Mouse (Mus musculus): ENCODE measurements around the gene Slit3. TPM values are rescaled to one million over a fixed set of nuclear protein-coding genes. Genes with fewer than 3 reads are reported as not detected.

The Slit3 gene
- total and polyA plus RNA-seq, 2 experiments from 2014 or later = 6.7 to 23.7 TPM

DNA sequence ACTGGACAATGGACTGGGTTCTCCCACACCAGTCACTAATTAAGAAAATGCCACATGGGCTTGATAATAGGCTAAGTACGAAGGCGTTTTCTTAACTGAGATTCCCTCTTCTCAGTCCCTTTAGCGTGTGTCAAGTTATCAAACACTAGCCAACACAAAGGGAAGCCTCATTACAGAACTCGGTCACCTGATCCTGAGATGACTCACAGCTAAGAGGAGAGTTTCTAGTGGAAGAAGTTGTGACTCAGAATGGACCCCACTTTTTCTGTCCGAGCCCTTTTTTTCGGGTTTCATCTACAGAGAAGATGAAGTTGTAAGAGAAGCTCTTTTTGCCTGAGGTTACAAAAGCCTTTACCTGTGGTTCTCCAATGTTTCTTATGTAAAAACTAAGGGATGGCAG lies 38.0 kb upstream of the Slit3 start:
- H3K27me3 ChIP-seq (ENCODE audit: control insufficient read depth, insufficient read depth, low read length) = no peaks in the 10 kb centered on the region
- H3K9me3 ChIP-seq (replicated peaks; ENCODE audit: control insufficient read depth, low read length) = no peaks in the 10 kb centered on the region
- no peak overlapping the region for H3K9ac ChIP-seq (replicated peaks; ENCODE audit: low read depth, low read length)
- no peak overlapping the region for H3K4me2 ChIP-seq (ENCODE audit: low read depth, low read length)
- TF ChIP-seq CTCF (IDR thresholded peaks at IDR 0.05; ENCODE audit: low read depth) (no peak), EP300 (IDR thresholded peaks at IDR 0.05; ENCODE audit: low read depth) (no peak)
- DNase-seq (ENCODE audit: low spot score) (no peak), ATAC-seq (ENCODE audit: insufficient read depth, low read depth) (no peak)
- no peak overlapping the region for H3K4me3 ChIP-seq (ENCODE audit: low read depth, low read length)
- no peak overlapping the region for H3K27ac ChIP-seq (ENCODE audit: low read depth)
- no peaks in the 10 kb centered on the region for H3K36me3 ChIP-seq (replicated peaks; ENCODE audit: control insufficient read depth, insufficient read depth, low read length)
- WGBS = 58% methylated on average over 6 of the region's 6 CpGs
- H3K4me1 ChIP-seq (ENCODE audit: control insufficient read depth, insufficient read depth) = no peaks in the 10 kb centered on the region

DNA sequence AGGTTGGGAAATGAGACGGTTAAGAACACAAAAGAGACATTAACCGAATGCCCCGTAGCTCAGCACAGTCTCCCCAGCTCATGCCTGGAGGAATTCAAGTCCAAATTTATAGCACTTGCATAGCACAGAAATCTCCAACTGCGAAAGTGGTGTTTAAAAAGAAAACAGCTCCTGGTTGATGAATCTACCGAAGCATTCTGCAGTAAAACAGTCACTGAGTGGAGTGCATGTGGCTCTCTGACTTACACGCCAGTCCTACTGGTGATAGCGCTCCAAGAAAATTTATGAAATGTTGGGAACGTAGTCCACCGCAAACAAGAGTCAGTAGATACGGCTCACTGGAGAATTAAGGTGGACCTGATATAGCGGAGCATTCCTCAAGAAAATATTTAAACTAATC lies 35.7 kb upstream of the Slit3 start:
- no peak overlapping the region for H3K27ac ChIP-seq (ENCODE audit: low read depth)
- TF ChIP-seq CTCF (IDR thresholded peaks at IDR 0.05; ENCODE audit: low read depth) = no peak
- no peak for TF ChIP-seq EP300 (IDR thresholded peaks at IDR 0.05; ENCODE audit: low read depth)
- no peaks in the 10 kb centered on the region for H3K36me3 ChIP-seq (replicated peaks; ENCODE audit: control insufficient read depth, insufficient read depth, low read length)
- H3K9me3 ChIP-seq (replicated peaks; ENCODE audit: control insufficient read depth, low read length) = no peaks in the 10 kb centered on the region
- 67% methylated on average over 11 of the region's 11 CpGs for WGBS
- ATAC-seq (ENCODE audit: insufficient read depth, low read depth) = no peak
- H3K4me1 ChIP-seq (ENCODE audit: control insufficient read depth, insufficient read depth) = no peaks in the 10 kb centered on the region
- H3K9ac ChIP-seq (replicated peaks; ENCODE audit: low read depth, low read length) = no peak overlapping the region
- no peak for DNase-seq (ENCODE audit: low spot score)
- no peak overlapping the region for H3K4me3 ChIP-seq (ENCODE audit: low read depth, low read length)
- H3K27me3 ChIP-seq (ENCODE audit: control insufficient read depth, insufficient read depth, low read length) = no peaks in the 10 kb centered on the region
- H3K4me2 ChIP-seq (ENCODE audit: low read depth, low read length) = no peak overlapping the region

DNA sequence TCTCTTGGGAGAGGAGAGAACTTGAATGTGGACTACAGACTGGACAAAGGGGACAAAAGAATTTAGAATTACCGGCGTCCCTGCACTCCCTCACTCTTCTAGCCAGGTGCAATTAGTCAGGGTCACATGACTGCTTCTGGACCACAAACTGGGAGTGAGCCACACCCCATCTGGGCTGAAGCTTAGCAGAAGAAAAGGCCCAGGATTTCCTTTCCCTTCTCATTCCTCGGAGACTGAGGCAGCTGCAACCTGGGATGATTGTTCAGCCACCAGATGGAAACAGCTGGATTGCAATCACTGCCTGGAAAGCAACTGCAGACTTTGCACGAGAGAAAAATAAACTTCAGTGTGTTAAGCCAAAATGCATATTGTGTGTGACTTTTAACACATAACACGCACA lies 35.0 kb upstream of the Slit3 start:
- TF ChIP-seq CTCF (IDR thresholded peaks at IDR 0.05; ENCODE audit: low read depth) = no peak
- TF ChIP-seq EP300 (IDR thresholded peaks at IDR 0.05; ENCODE audit: low read depth) = no peak
- Histone ChIP-seq H3K4me1 (ENCODE audit: control insufficient read depth, insufficient read depth) (no peaks in the 10 kb centered on the region), H3K27ac (ENCODE audit: low read depth) (no peak overlapping the region), H3K4me3 (ENCODE audit: low read depth, low read length) (no peak overlapping the region), H3K36me3 (replicated peaks; ENCODE audit: control insufficient read depth, insufficient read depth, low read length) (no peaks in the 10 kb centered on the region), H3K9me3 (replicated peaks; ENCODE audit: control insufficient read depth, low read length) (no peaks in the 10 kb centered on the region), H3K4me2 (ENCODE audit: low read depth, low read length) (no peak overlapping the region), H3K9ac (replicated peaks; ENCODE audit: low read depth, low read length) (no peak overlapping the region), H3K27me3 (ENCODE audit: control insufficient read depth, insufficient read depth, low read length) (no peaks in the 10 kb centered on the region)
- DNase-seq (ENCODE audit: low spot score) (no peak), ATAC-seq (ENCODE audit: insufficient read depth, low read depth) (no peak)
- WGBS = 53% methylated on average over 5 of the region's 5 CpGs

DNA sequence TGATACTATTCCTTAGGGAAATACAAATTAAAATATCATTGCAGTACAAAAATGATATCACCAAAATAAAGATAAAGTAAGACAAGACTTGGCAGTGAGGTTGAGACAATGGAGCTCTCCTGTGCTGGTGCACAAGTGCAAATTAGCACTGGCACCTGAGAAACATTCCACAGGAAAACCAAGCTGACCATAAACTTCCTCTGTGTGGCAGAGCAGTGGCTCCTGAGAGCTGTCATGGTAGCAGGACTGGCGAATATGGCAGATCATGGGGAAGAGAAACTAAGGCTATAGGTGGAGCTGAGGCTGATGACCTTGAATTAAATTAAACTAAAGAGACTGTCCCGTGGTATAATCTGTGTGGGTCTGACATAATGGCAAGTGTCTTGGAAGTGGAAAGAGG lies 33.6 kb upstream of the Slit3 start:
- ATAC-seq (ENCODE audit: insufficient read depth, low read depth) = no peak
- no peaks in the 10 kb centered on the region for H3K4me1 ChIP-seq (ENCODE audit: control insufficient read depth, insufficient read depth)
- 54% methylated on average over 2 of the region's 2 CpGs for WGBS
- no peaks in the 10 kb centered on the region for H3K36me3 ChIP-seq (replicated peaks; ENCODE audit: control insufficient read depth, insufficient read depth, low read length)
- H3K9me3 ChIP-seq (replicated peaks; ENCODE audit: control insufficient read depth, low read length) = no peaks in the 10 kb centered on the region
- no peaks in the 10 kb centered on the region for H3K27me3 ChIP-seq (ENCODE audit: control insufficient read depth, insufficient read depth, low read length)
- H3K27ac ChIP-seq (ENCODE audit: low read depth) = no peak overlapping the region
- no peak overlapping the region for H3K4me2 ChIP-seq (ENCODE audit: low read depth, low read length)
- no peak overlapping the region for H3K4me3 ChIP-seq (ENCODE audit: low read depth, low read length)
- TF ChIP-seq EP300 (IDR thresholded peaks at IDR 0.05; ENCODE audit: low read depth) (no peak), CTCF (IDR thresholded peaks at IDR 0.05; ENCODE audit: low read depth) (no peak)
- DNase-seq (ENCODE audit: low spot score) = no peak
- no peak overlapping the region for H3K9ac ChIP-seq (replicated peaks; ENCODE audit: low read depth, low read length)

DNA sequence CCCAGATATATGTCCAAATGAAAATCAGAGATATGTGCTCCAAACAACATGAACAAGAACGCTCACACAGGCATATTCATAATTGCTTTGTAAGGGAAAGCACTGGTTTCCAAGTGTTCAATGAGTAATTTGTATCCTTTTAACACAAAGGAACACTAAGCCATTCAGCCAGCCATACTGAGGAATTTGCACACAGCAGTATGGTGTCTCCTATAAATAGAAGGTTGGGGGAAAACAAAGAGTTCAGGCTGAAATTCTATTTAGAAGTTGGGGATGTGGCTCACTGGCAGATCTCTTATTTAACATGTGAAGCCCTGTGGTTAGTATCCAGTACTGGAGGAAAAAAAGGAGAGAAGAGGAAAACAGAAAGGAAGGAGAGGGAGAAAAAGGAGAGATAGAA lies 32.9 kb upstream of the Slit3 start:
- Histone ChIP-seq H3K4me3 (ENCODE audit: low read depth, low read length) (no peak overlapping the region), H3K4me1 (ENCODE audit: control insufficient read depth, insufficient read depth) (no peaks in the 10 kb centered on the region), H3K4me2 (ENCODE audit: low read depth, low read length) (no peak overlapping the region), H3K9me3 (replicated peaks; ENCODE audit: control insufficient read depth, low read length) (no peaks in the 10 kb centered on the region), H3K27ac (ENCODE audit: low read depth) (no peak overlapping the region), H3K9ac (replicated peaks; ENCODE audit: low read depth, low read length) (no peak overlapping the region), H3K27me3 (ENCODE audit: control insufficient read depth, insufficient read depth, low read length) (no peaks in the 10 kb centered on the region), H3K36me3 (replicated peaks; ENCODE audit: control insufficient read depth, insufficient read depth, low read length) (no peaks in the 10 kb centered on the region)
- DNase-seq (ENCODE audit: low spot score) (no peak), ATAC-seq (ENCODE audit: insufficient read depth, low read depth) (no peak)
- 76% methylated on average over 1 of the region's 1 CpGs for WGBS
- TF ChIP-seq CTCF (IDR thresholded peaks at IDR 0.05; ENCODE audit: low read depth) (no peak), EP300 (IDR thresholded peaks at IDR 0.05; ENCODE audit: low read depth) (no peak)

DNA sequence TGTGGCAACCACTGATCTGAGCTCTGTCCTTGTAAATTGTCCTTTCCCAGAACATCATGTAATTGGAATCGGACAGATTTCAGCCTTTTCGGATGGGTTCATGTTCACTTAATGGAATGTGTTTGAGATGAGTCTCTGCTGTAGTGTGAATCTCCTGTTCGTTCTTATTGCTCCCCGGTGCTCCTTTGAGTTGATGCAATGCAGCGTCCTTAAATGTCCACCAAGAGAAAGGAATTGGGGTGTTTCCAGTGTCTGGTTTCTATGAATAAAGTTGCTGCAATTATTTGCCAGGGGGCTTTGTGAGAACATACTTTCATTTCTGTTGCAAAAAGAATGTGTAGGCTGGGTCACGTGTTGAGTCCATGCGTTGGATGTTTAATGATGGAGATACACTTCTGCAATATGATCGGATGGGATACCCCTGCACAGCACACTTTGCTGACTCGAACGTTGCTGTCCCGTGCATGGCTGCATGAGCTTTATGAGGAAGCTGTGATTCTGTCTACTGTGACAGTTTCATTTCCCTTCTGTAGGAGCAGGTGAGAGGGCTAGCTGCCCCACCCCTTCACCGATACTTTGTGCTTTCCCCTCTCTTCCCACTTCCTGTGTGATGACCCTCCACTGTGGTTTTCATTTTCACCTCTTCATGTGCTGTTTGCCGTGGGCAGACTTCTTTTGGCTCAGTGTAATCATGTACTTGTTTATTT lies 30.2 kb upstream of the Slit3 start:
- ATAC-seq (ENCODE audit: insufficient read depth, low read depth) (no peak), DNase-seq (ENCODE audit: low spot score) (no peak)
- no peaks in the 10 kb centered on the region for H3K27me3 ChIP-seq (ENCODE audit: control insufficient read depth, insufficient read depth, low read length)
- no peaks in the 10 kb centered on the region for H3K36me3 ChIP-seq (replicated peaks; ENCODE audit: control insufficient read depth, insufficient read depth, low read length)
- no peak for TF ChIP-seq EP300 (IDR thresholded peaks at IDR 0.05; ENCODE audit: low read depth)
- TF ChIP-seq CTCF (IDR thresholded peaks at IDR 0.05; ENCODE audit: low read depth) = no peak
- 81% methylated on average over 13 of the region's 13 CpGs for WGBS
- H3K4me3 ChIP-seq (ENCODE audit: low read depth, low read length) = no peak overlapping the region
- H3K9ac ChIP-seq (replicated peaks; ENCODE audit: low read depth, low read length) = no peak overlapping the region
- no peaks in the 10 kb centered on the region for H3K4me1 ChIP-seq (ENCODE audit: control insufficient read depth, insufficient read depth)
- H3K9me3 ChIP-seq (replicated peaks; ENCODE audit: control insufficient read depth, low read length) = no peaks in the 10 kb centered on the region
- no peak overlapping the region for H3K4me2 ChIP-seq (ENCODE audit: low read depth, low read length)
- no peak overlapping the region for H3K27ac ChIP-seq (ENCODE audit: low read depth)
